Mouse (Mus musculus): ENCODE results near the gene Fbxw7.

- TF ChIP-seq CHD2 (IDR thresholded peaks at IDR 0.05; ENCODE audit: low read depth, low read length) (no peak), ZC3H11A (IDR thresholded peaks at IDR 0.05; ENCODE audit: borderline replicate concordance, low read depth, low read length) (no peak), HCFC1 (IDR thresholded peaks at IDR 0.05; ENCODE audit: borderline replicate concordance, insufficient read depth, low read length) (no peak), MAFK (IDR thresholded peaks at IDR 0.05; ENCODE audit: insufficient read depth, low read depth, low read length) (no peak)
Observed at GRCm38 (mm10) chr3:84965156-84965555, 150.1 kb downstream of the Fbxw7 start.
